Mouse (Mus musculus): ENCODE data around the gene Hist1h4j. TPM values are rescaled to one million over a fixed set of nuclear protein-coding genes. Genes with fewer than 3 reads are reported as not detected.
"Not testable (repeated sequence)": the region's sequence is repeated elsewhere in the genome, so short reads cannot be mapped to it uniquely, and the experiment has no call there.

Gene Hist1h4j
- total RNA-seq, 2 experiments from 2014 or later = 89.5 to 116 TPM

GRCm38 (mm10) chr13:21779767-21780731 is 45.2 kb downstream of the Hist1h4j start, which contains the start of gene Hist1h1b:
TSS of gene Hist1h1b (minus strand) at chr13:21780625.
- DNase-seq (ENCODE audit: low spot score in 2 of 2) = peak; percentile 47 to 49

DNA sequence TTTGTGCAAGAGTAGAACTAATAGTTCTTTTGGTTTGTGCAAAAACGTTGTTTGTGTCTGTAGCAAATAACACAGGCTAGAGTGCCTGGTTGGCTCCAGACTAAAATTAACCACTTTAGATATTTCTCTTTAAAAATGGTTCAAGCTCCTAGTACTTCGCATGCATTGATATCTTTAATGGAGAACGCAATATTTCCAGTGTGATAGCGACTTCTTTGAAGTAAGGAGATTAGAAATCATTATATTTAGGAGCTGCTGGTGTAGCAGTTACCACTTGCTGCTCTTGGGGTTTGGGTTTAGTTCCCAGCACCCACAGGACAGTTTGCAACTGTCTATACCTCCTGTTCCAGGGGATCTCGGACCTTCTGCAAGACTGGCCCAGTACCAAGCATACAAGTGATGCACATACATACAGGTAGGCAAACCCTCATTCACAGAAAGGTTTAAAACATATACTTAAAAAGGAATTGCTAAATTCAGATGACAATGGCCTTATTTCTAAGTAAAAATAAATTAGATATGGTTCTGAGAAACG is 46.2 kb downstream of the Hist1h4j start:
- no peak for DNase-seq (ENCODE audit: low spot score in 2 of 2)

GRCm38 (mm10) chr13:21781639-21782038 is 46.8 kb downstream of the Hist1h4j start:
- DNase-seq (ENCODE audit: low spot score in 2 of 2) = no peak

DNA sequence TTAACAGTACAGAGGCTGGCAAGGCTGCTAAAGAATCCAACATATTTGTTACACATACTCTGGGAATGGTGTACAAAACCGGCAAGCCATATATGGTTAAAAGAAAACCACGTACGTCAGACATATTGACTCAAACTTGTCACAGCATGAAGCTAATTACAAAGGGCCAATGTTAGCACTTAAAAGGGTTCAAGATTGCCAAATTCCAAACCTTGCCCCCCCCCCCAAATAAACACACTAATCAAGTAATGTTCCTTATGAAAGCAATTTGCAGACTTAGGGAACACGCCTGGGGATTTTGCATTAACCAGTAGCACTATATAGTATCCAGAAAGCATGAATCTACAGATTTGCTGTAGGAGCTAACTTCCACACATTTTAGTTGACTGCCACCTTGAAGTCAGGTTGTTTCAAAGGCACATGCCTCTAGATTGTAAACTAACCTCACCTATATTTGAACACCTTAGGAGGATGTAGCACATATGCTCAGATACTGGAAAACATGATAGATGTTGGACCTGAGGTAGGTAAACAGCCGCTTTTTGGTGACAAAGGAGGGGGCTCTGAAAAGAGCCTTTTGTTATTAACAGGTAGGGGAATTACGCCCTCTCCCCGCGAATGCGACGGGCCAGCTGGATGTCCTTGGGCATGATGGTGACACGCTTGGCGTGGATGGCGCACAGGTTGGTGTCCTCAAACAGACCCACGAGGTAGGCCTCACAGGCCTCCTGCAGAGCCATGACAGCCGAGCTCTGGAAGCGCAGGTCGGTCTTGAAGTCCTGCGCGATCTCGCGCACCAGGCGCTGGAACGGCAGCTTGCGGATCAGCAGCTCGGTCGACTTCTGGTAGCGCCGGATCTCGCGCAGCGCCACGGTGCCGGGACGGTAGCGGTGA is 47.7 kb downstream of the Hist1h4j start:
- DNase-seq (ENCODE audit: low spot score in 2 of 2) = not testable (repeated sequence)

- DNase-seq (ENCODE audit: low spot score in 2 of 2) = peak in 1 of 2 experiments; percentile 21
Measured at GRCm38 (mm10) chr13:21783255-21783617, 48.4 kb downstream of the Hist1h4j start, which contains the start of gene Hist1h3i. TSS of gene Hist1h3i (minus strand) at chr13:21783370.

DNA sequence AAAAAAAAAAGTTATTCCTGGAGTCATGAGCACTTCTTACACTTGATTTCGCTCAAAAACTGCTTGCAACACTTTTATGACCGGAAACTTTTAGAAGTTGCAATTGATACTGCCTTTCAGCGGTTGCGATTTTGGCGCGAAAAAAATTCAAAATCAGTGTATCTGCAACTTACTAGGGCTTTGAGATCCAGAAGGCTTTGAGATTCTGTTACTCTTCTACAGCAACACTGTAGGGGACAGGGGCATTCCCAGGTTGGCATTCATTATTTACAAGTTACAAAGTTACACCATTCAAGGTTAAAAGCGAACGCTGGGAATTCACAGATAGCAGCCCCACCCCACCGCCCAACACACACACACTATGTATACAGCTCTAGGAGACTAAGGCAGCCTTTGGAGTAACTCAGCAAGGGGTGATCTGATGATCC is 48.9 kb downstream of the Hist1h4j start:
- DNase-seq (ENCODE audit: low spot score in 2 of 2) = no peak

GRCm38 (mm10) chr13:21784311-21784710 is 49.4 kb downstream of the Hist1h4j start:
- no peak for DNase-seq (ENCODE audit: low spot score in 2 of 2)

Small RNAs within 50 kb of the gene (microRNA-seq; reads per million reads assigned to microRNA genes)
- gene Gm44357 = not detected
- gene Gm44367 = not detected
- gene Gm44454 = not detected

Other genes starting within 250 kb of the Hist1h4j start
- 1 to 10 TPM; 9.0 to 10.0 TPM for gene AK157302, start 239.8 kb upstream of the Hist1h4j start, total RNA-seq (2021)
- 10 to 100 TPM; 83.5 to 90.6 TPM for gene Gm11273, start 233.6 kb upstream of the Hist1h4j start, total RNA-seq (2021)
- gene Zkscan8, start 203.9 kb upstream of the Hist1h4j start, total RNA-seq (2021) = 10 to 100 TPM; 27.8 to 30.2 TPM
- not detected for gene Olfr1366, start 192.3 kb upstream of the Hist1h4j start, total RNA-seq (2021)
- gene Olfr1535, start 175.2 kb upstream of the Hist1h4j start, total RNA-seq (2021) = not detected
- gene Olfr1364, start 153.3 kb upstream of the Hist1h4j start, total RNA-seq (2021) = not detected
- not detected for gene Olfr1362, start 121.0 kb upstream of the Hist1h4j start, total RNA-seq (2021)
- gene Olfr11, start 92.5 kb upstream of the Hist1h4j start, total RNA-seq (2021) = under 1 TPM in 1 of 2 experiments, not detected in 1; 0.08 TPM
- gene Olfr1361, start 71.7 kb upstream of the Hist1h4j start, total RNA-seq (2021) = not detected
- not detected for gene Olfr1360, start 57.7 kb upstream of the Hist1h4j start, total RNA-seq (2021)
- not detected for gene Olfr1359, start 37.0 kb upstream of the Hist1h4j start, total RNA-seq (2021)
- gene Hist1h2bl, start 18.9 kb upstream of the Hist1h4j start, total RNA-seq (2021) = 100 to 1,000 TPM; 453 to 539 TPM
- gene Hist1h2ai, start 18.6 kb upstream of the Hist1h4j start, total RNA-seq (2021) = 100 to 1,000 TPM; 319 to 362 TPM
- 100 to 1,000 TPM; 643 to 717 TPM for gene Hist1h3h, start 17.4 kb upstream of the Hist1h4j start, total RNA-seq (2021)
- gene Hist1h2bm, start 13.0 kb upstream of the Hist1h4j start, total RNA-seq (2021) = 100 to 1,000 TPM; 142 to 169 TPM
- 1,000 to 10,000 TPM; 1,000 to 1,309 TPM for gene Hist1h4k, start 15.4 kb downstream of the Hist1h4j start, total RNA-seq (2021)
- 100 to 1,000 TPM; 172 to 196 TPM for gene Hist1h2ak, start 18.8 kb downstream of the Hist1h4j start, total RNA-seq (2021)
- gene Hist1h2bn, start 19.1 kb downstream of the Hist1h4j start, total RNA-seq (2021) = 100 to 1,000 TPM; 256 to 306 TPM
- 100 to 1,000 TPM; 315 to 390 TPM for gene Hist1h1b, start 45.6 kb downstream of the Hist1h4j start, total RNA-seq (2021)
- gene Hist1h3i, start 48.3 kb downstream of the Hist1h4j start, total RNA-seq (2021) = 100 to 1,000 TPM; 511 to 579 TPM
- 100 to 1,000 TPM; 122 to 129 TPM for gene Hist1h2an, start 52.2 kb downstream of the Hist1h4j start, total RNA-seq (2021)
- 100 to 1,000 TPM; 192 to 223 TPM for gene Hist1h2bp, start 52.4 kb downstream of the Hist1h4j start, total RNA-seq (2021)
- 100 to 1,000 TPM; 352 to 396 TPM for gene Hist1h2bq, start 75.1 kb downstream of the Hist1h4j start, total RNA-seq (2021)
- 100 to 1,000 TPM; 477 to 608 TPM for gene Hist1h2ao, start 75.4 kb downstream of the Hist1h4j start, total RNA-seq (2021)
- gene Hist1h4m, start 76.7 kb downstream of the Hist1h4j start, total RNA-seq (2021) = 100 to 1,000 TPM; 742 to 886 TPM
- gene Hist1h4n, start 97.1 kb downstream of the Hist1h4j start, total RNA-seq (2021) = 100 to 1,000 TPM; 144 to 157 TPM
- gene Hist1h2ap, start 98.4 kb downstream of the Hist1h4j start, total RNA-seq (2021) = 100 to 1,000 TPM; 329 to 379 TPM
- gene Hist1h2br, start 98.7 kb downstream of the Hist1h4j start, total RNA-seq (2021) = 100 to 1,000 TPM; 346 to 390 TPM
- 1 to 10 TPM; 3.8 to 4.7 TPM for gene Zfp184, start 210.0 kb downstream of the Hist1h4j start, total RNA-seq (2021)
- not detected for gene Pom121l2, start 246.1 kb downstream of the Hist1h4j start, total RNA-seq (2021)

Measured in adrenal gland, postnatal 4 days (tissue).